Mouse (Mus musculus) stomach, postnatal 0 days (tissue): ENCODE data around the gene Pdia2. TPM values are rescaled to one million over a fixed set of nuclear protein-coding genes. Genes with fewer than 3 reads are reported as not detected.
A peak's percentile ranks its signal among the peaks of the same experiment; 100 is the strongest.

Source experiments
- ATAC-seq: fragments of 200-750 bp; cut with Nextera tagmentation; 2 replicates; pipeline ENCODE4 v1.8.0; 2017; ENCODE audit not compliant: low FRiP score, low TSS enrichment
- DNase-seq: peaks from one replicate; pipeline ENCODE4 v3.0.0-alpha.2; 2016; ENCODE audit warnings: low spot score
- H3K27ac ChIP-seq: fragments of 300-500 bp; sonication (generic); replicated peaks from 2 replicates; pipeline ENCODE4 v1.5.1; 2014; ENCODE audit warnings: mild to moderate bottlenecking, control low read depth
- H3K27me3 ChIP-seq: fragments of 300-500 bp; sonication (generic); 2 replicates; pipeline ENCODE4 v1.6.1; 2014; ENCODE audit warnings: low read length; ENCODE audit not compliant: control insufficient read depth, insufficient read depth
- H3K36me3 ChIP-seq: fragments of 300-500 bp; sonication (generic); 2 replicates; pipeline ENCODE4 v1.6.1; 2014; ENCODE audit warnings: low read length, mixed read lengths; ENCODE audit not compliant: control insufficient read depth, insufficient read depth
- H3K4me1 ChIP-seq: fragments of 300-500 bp; sonication (generic); replicated peaks from 2 replicates; pipeline ENCODE4 v1.6.1; 2014; ENCODE audit warnings: antibody characterized with exemption; ENCODE audit not compliant: control insufficient read depth, insufficient read depth
- H3K4me2 ChIP-seq: fragments of 300-500 bp; sonication (generic); replicated peaks from 2 replicates; pipeline ENCODE4 v1.6.1; 2014; ENCODE audit warnings: low read depth, mild to moderate bottlenecking, control low read depth, moderate library complexity
- H3K4me3 ChIP-seq: fragments of 300-500 bp; sonication (generic); 2 replicates; pipeline ENCODE4 v1.5.1; 2014; ENCODE audit warnings: low read depth, low read length, control low read depth
- H3K9ac ChIP-seq: fragments of 300-500 bp; sonication (generic); 2 replicates; pipeline ENCODE4 v1.6.1; 2014; ENCODE audit warnings: mild to moderate bottlenecking, low read length, control low read depth, mixed read lengths
- H3K9me3 ChIP-seq: fragments of 300-500 bp; sonication (generic); 2 replicates; pipeline ENCODE4 v1.6.1; 2016; ENCODE audit warnings: low read length; ENCODE audit not compliant: control insufficient read depth
- CTCF ChIP-seq: IDR thresholded peaks from 2 replicates; pipeline ENCODE4 v1.5.1; 2016; ENCODE audit warnings: antibody characterized with exemption, low read depth, mild to moderate bottlenecking, moderate library complexity
- EP300 ChIP-seq: optimal IDR thresholded peaks from 2 replicates; pipeline ENCODE3; 2016; ENCODE audit warnings: antibody characterized with exemption
- WGBS: fragments of 180-500 bp; shearing (Covaris S2); extraction: QIAGEN DNeasy Blood & Tissue Kit; methylation state at CpG from one replicate; pipeline ENCODE4 v1.1.7; 2014; 5-methylcytosine and 5-hydroxymethylcytosine counted together
- polyA plus RNA-seq: library from polyadenylated mRNA; unstranded; fragments of >200 nt; fragmentation: Nextera tagmentation; extraction: Ambion mirVana; gene quantifications from 2 replicates; pipeline ENCODE4 v1.2.1, GENCODE M21; 2015

Gene Pdia2
- polyA plus RNA-seq, 1 experiment from 2014 or later: 172 TPM

- Histone ChIP-seq H3K9ac (no peak overlapping the region), H3K4me1 (no peaks in the 10 kb centered on the region), H3K9me3 (no peaks in the 10 kb centered on the region), H3K27me3 (no peaks in the 10 kb centered on the region; the same call in 1 of the 2 replicates), H3K36me3 (no peaks in the 10 kb centered on the region), H3K27ac (no peak overlapping the region), H3K4me2 (no peak overlapping the region), H3K4me3 (no peak overlapping the region)
- no peak for DNase-seq
- 48% methylated on average over 1 of the region's 1 CpGs for WGBS
- no peak for ATAC-seq
- TF ChIP-seq CTCF (no peak), EP300 (no peak)
These were observed 7.5 kb upstream of the Pdia2 start for GRCm38 (mm10) chr17:26206392-26206791.

GRCm38 (mm10) chr17:26204766-26205165, 5.9 kb upstream of the Pdia2 start:
- H3K9me3 ChIP-seq: no peaks in the 10 kb centered on the region
- DNase-seq (no peak), ATAC-seq (no peak)
- WGBS: 48% methylated on average over 11 of the region's 11 CpGs
- TF ChIP-seq EP300: no peak
- TF ChIP-seq CTCF: no peak
- H3K27me3 ChIP-seq: no peaks in the 10 kb centered on the region; the same call in 1 of the 2 replicates
- H3K27ac ChIP-seq: no peak overlapping the region
- H3K4me2 ChIP-seq: no peak overlapping the region
- H3K4me3 ChIP-seq: no peak overlapping the region
- no peaks in the 10 kb centered on the region for H3K36me3 ChIP-seq
- no peak overlapping the region for H3K9ac ChIP-seq
- H3K4me1 ChIP-seq: no peaks in the 10 kb centered on the region

- H3K9ac ChIP-seq: peak overlapping the region; percentile 43
- ATAC-seq: peak; percentile 14
- peak overlapping the region; percentile 50 for H3K4me3 ChIP-seq
- H3K4me1 ChIP-seq: no peaks in the 10 kb centered on the region
- H3K27me3 ChIP-seq: no peaks in the 10 kb centered on the region; the same call in 1 of the 2 replicates
- no peak for TF ChIP-seq CTCF
- TF ChIP-seq EP300: no peak
- 1% methylated on average over 28 of the region's 30 CpGs for WGBS
- H3K27ac ChIP-seq: no peak overlapping the region
- peak; percentile 71 for DNase-seq
- peak overlapping the region; percentile 92 for H3K4me2 ChIP-seq
- no peaks in the 10 kb centered on the region for H3K9me3 ChIP-seq
- H3K36me3 ChIP-seq: no peaks in the 10 kb centered on the region
These were observed 4.5 kb upstream of the Pdia2 start for GRCm38 (mm10) chr17:26203321-26203811.

GRCm38 (mm10) chr17:26202737-26203136, 3.9 kb upstream of the Pdia2 start, which contains the start of gene Rgs11:
TSS of gene Rgs11 (plus strand) at chr17:26202951.
- Histone ChIP-seq H3K4me2 (peak within 1 kb of the TSS; percentile 92), H3K9ac (peak within 1 kb of the TSS; percentile 43), H3K4me1 (no peaks in the 10 kb centered on the region), H3K9me3 (no peaks in the 10 kb centered on the region), H3K36me3 (no peaks in the 10 kb centered on the region), H3K27ac (no peak within 1 kb of the TSS; the same call in 1 of the 2 replicates), H3K4me3 (peak within 1 kb of the TSS; percentile 50), H3K27me3 (no peaks in the 10 kb centered on the region; the same call in 1 of the 2 replicates)
- WGBS: 3% methylated on average over 22 of the region's 22 CpGs
- ATAC-seq (no peak), DNase-seq (peak; percentile 71)
- TF ChIP-seq EP300: no peak
- TF ChIP-seq CTCF: no peak

GRCm38 (mm10) chr17:26201998-26202397, 3.1 kb upstream of the Pdia2 start:
- Histone ChIP-seq H3K4me1 (no peaks in the 10 kb centered on the region), H3K9me3 (no peaks in the 10 kb centered on the region), H3K36me3 (no peaks in the 10 kb centered on the region), H3K4me2 (no peak overlapping the region), H3K9ac (no peak overlapping the region), H3K27ac (no peak overlapping the region; the same call in 1 of the 2 replicates), H3K27me3 (no peaks in the 10 kb centered on the region; the same call in 1 of the 2 replicates), H3K4me3 (no peak overlapping the region)
- ATAC-seq (no peak), DNase-seq (no peak)
- TF ChIP-seq CTCF: no peak
- no peak for TF ChIP-seq EP300
